Mouse (Mus musculus) heart, embryonic 16.5 days (tissue): Measurements from ENCODE around the gene Dzank1. TPM values are rescaled to one million over a fixed set of nuclear protein-coding genes. Genes with fewer than 3 reads are reported as not detected.

Source experiments
- ATAC-seq: fragments of 200-750 bp; cut with Nextera tagmentation; replicated peaks from 2 replicates; pipeline ENCODE4 v1.8.0; 2017; ENCODE audit warnings: moderate number of reproducible peaks; ENCODE audit not compliant: insufficient read depth, low FRiP score; ENCODE audit errors: extremely low read depth
- H3K27ac ChIP-seq: fragments of 300-500 bp; sonication (generic); 2 replicates; pipeline ENCODE4 v1.5.1; 2014; ENCODE audit warnings: mild to moderate bottlenecking, low read length, control low read depth, moderate library complexity
- H3K27me3 ChIP-seq: fragments of 300-500 bp; sonication (generic); 2 replicates; pipeline ENCODE4 v1.6.1; 2014; ENCODE audit warnings: low read length, mixed read lengths; ENCODE audit not compliant: control insufficient read depth, insufficient read depth
- H3K36me3 ChIP-seq: fragments of 300-500 bp; sonication (generic); 2 replicates; pipeline ENCODE4 v1.6.1; 2014; ENCODE audit not compliant: control insufficient read depth, insufficient read depth
- H3K4me1 ChIP-seq: fragments of 300-500 bp; sonication (generic); 2 replicates; pipeline ENCODE4 v1.6.1; 2014; ENCODE audit warnings: low read length, mixed read lengths; ENCODE audit not compliant: control insufficient read depth, insufficient read depth
- H3K4me2 ChIP-seq: fragments of 300-500 bp; sonication (generic); 2 replicates; pipeline ENCODE4 v1.6.1; 2014; ENCODE audit warnings: low read depth, mild to moderate bottlenecking, control low read depth, low read length
- H3K4me3 ChIP-seq: fragments of 300-500 bp; sonication (generic); 2 replicates; pipeline ENCODE4 v1.5.1; 2014; ENCODE audit warnings: mild to moderate bottlenecking, control low read depth, low read length
- H3K9ac ChIP-seq: fragments of 300-500 bp; sonication (generic); 2 replicates; pipeline ENCODE4 v1.6.1; 2014; ENCODE audit warnings: low read length, control low read depth
- H3K9me3 ChIP-seq: fragments of 300-500 bp; sonication (generic); replicated peaks from 2 replicates; pipeline ENCODE4 v1.6.1; 2016; ENCODE audit warnings: low read length; ENCODE audit not compliant: control insufficient read depth
- WGBS: fragments of 180-500 bp; shearing (Covaris S2); extraction: QIAGEN DNeasy Blood & Tissue Kit; methylation state at CpG from one replicate; pipeline ENCODE4 v1.1.7; 2014; 5-methylcytosine and 5-hydroxymethylcytosine counted together
- polyA plus RNA-seq: library from polyadenylated mRNA; unstranded; fragments of >200 nt; fragmentation: Nextera tagmentation; extraction: Ambion mirVana; gene quantifications from 2 replicates; pipeline ENCODE4 v1.2.1, GENCODE M21; 2015

The Dzank1 gene
- 0.60 and 1.5 TPM in 2 replicates for polyA plus RNA-seq

GRCm38 (mm10) chr2:144526981-144527820 is at the start of gene Dzank1, which contains the start of gene Polr3f:
Dzank1 (minus strand) TSS chr2:144527414.
Polr3f (plus strand) TSS chr2:144527718.
- peaks cover 13% of the 10 kb centered on the region for H3K4me1 ChIP-seq
- peak within 1 kb of the TSS; percentile 97 for H3K4me2 ChIP-seq
- no peaks in the 10 kb centered on the region for H3K9me3 ChIP-seq
- peaks cover 8% of the 10 kb centered on the region for H3K36me3 ChIP-seq
- H3K9ac ChIP-seq = peak within 1 kb of the TSS; percentile 96
- ATAC-seq = peak; percentile 97
- H3K4me3 ChIP-seq = peak within 1 kb of the TSS; percentile 98
- no peaks in the 10 kb centered on the region for H3K27me3 ChIP-seq
- 1% methylated on average over 56 of the region's 56 CpGs for WGBS
- peak within 1 kb of the TSS; percentile 92 for H3K27ac ChIP-seq

- peak; percentile 98 for ATAC-seq
- under 1% methylated on average over 44 of the region's 44 CpGs for WGBS
- Histone ChIP-seq H3K9ac (peak within 1 kb of the TSS; percentile 73), H3K4me1 (peaks cover 11% of the 10 kb centered on the region), H3K9me3 (no peaks in the 10 kb centered on the region), H3K36me3 (peaks cover 5% of the 10 kb centered on the region; the same call in 1 of the 2 replicates), H3K27me3 (no peaks in the 10 kb centered on the region), H3K4me3 (peak within 1 kb of the TSS; percentile 64), H3K27ac (peak within 1 kb of the TSS; percentile 96), H3K4me2 (peak within 1 kb of the TSS; percentile 74)
Observed at GRCm38 (mm10) chr2:144555820-144556552, 28.8 kb upstream of the Dzank1 start, which contains the start of gene Sec23b. Sec23b (plus strand) TSS chr2:144556229.

- Histone ChIP-seq H3K4me3 (peak overlapping the region; percentile 64), H3K9me3 (no peaks in the 10 kb centered on the region), H3K9ac (peak overlapping the region; percentile 73), H3K4me2 (peak overlapping the region; percentile 74), H3K27me3 (no peaks in the 10 kb centered on the region), H3K4me1 (peaks cover 11% of the 10 kb centered on the region), H3K27ac (peak overlapping the region; percentile 96), H3K36me3 (peaks cover 4% of the 10 kb centered on the region; the same call in 1 of the 2 replicates)
- ATAC-seq = no peak
- WGBS = 1% methylated on average over 14 of the region's 14 CpGs
Observed at GRCm38 (mm10) chr2:144555286-144555819, 28.1 kb upstream of the Dzank1 start.

GRCm38 (mm10) chr2:144553905-144554304 is 26.7 kb upstream of the Dzank1 start:
- no peaks in the 10 kb centered on the region for H3K36me3 ChIP-seq
- WGBS = 91% methylated on average over 3 of the region's 3 CpGs
- no peaks in the 10 kb centered on the region for H3K9me3 ChIP-seq
- no peak overlapping the region for H3K4me2 ChIP-seq
- no peak overlapping the region for H3K9ac ChIP-seq
- no peak overlapping the region for H3K4me3 ChIP-seq
- no peak for ATAC-seq
- H3K27me3 ChIP-seq = no peaks in the 10 kb centered on the region
- H3K27ac ChIP-seq = no peak overlapping the region
- peaks cover 15% of the 10 kb centered on the region for H3K4me1 ChIP-seq

- Histone ChIP-seq H3K27me3 (no peaks in the 10 kb centered on the region), H3K4me3 (peak within 1 kb of the TSS; percentile 98), H3K9me3 (no peaks in the 10 kb centered on the region), H3K4me2 (peak within 1 kb of the TSS; percentile 77), H3K36me3 (peaks cover 3% of the 10 kb centered on the region), H3K27ac (peak within 1 kb of the TSS; percentile 74), H3K4me1 (peaks cover 20% of the 10 kb centered on the region), H3K9ac (peak within 1 kb of the TSS; percentile 91)
- peak; percentile 85 for ATAC-seq
- under 1% methylated on average over 17 of the region's 17 CpGs for WGBS
Observed at GRCm38 (mm10) chr2:144550529-144550928, 23.3 kb upstream of the Dzank1 start, which contains the start of gene Rbbp9. Rbbp9 (minus strand) TSS chr2:144550869.

- Histone ChIP-seq H3K4me2 (no peak overlapping the region), H3K4me1 (peaks cover 37% of the 10 kb centered on the region), H3K4me3 (no peak overlapping the region), H3K9ac (no peak overlapping the region), H3K36me3 (peaks cover 7% of the 10 kb centered on the region), H3K27ac (no peak overlapping the region), H3K27me3 (no peaks in the 10 kb centered on the region), H3K9me3 (no peaks in the 10 kb centered on the region)
- ATAC-seq = no peak
- WGBS = 79% methylated on average over 4 of the region's 4 CpGs
Observed at GRCm38 (mm10) chr2:144547559-144547958, 20.3 kb upstream of the Dzank1 start.

- peak overlapping the region; percentile 93 for H3K27ac ChIP-seq
- 15% methylated on average over 1 of the region's 1 CpGs for WGBS
- H3K9me3 ChIP-seq = no peaks in the 10 kb centered on the region
- no peak for ATAC-seq
- no peak overlapping the region for H3K4me3 ChIP-seq
- H3K4me2 ChIP-seq = 0 out of 2 replicates have a peak overlapping the region, but pooled peaks have one; percentile 6
- peaks cover 12% of the 10 kb centered on the region for H3K36me3 ChIP-seq
- H3K4me1 ChIP-seq = peaks cover 37% of the 10 kb centered on the region
- no peak overlapping the region for H3K9ac ChIP-seq
- H3K27me3 ChIP-seq = no peaks in the 10 kb centered on the region
Observed at GRCm38 (mm10) chr2:144545481-144545880, 18.3 kb upstream of the Dzank1 start.

- H3K4me3 ChIP-seq = no peak overlapping the region
- no peaks in the 10 kb centered on the region for H3K9me3 ChIP-seq
- H3K4me2 ChIP-seq = peak overlapping the region; percentile 36; the same call in 1 of the 2 replicates
- no peak for ATAC-seq
- no peaks in the 10 kb centered on the region for H3K27me3 ChIP-seq
- H3K27ac ChIP-seq = peak overlapping the region; percentile 93
- no peak overlapping the region for H3K9ac ChIP-seq
- H3K4me1 ChIP-seq = peaks cover 36% of the 10 kb centered on the region
- 68% methylated on average over 2 of the region's 2 CpGs for WGBS
- peaks cover 12% of the 10 kb centered on the region for H3K36me3 ChIP-seq
Observed at GRCm38 (mm10) chr2:144545061-144545460, 17.8 kb upstream of the Dzank1 start.
